Mouse (Mus musculus): ENCODE results near the gene Wnk2.

DNA sequence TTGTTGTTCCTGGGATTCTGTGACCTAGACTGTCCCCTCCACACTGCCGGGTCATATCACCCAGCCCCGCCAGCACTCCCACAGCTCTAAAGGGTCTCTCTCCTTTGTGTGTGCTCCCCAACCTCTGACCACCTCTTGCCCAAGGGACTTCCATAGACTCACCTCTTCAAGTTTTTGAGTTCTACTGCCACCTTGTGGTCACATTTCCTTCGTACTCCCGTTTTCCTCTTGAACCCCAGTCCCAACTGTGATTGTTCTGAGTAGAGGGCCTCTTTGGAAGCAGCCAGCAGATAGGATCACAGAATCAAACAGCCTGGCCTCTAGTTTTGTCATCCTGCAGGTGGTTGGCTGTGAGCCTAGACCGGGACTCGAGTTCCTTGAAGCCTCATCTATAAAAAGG lies 149.2 kb downstream of the Wnk2 start:
- TF ChIP-seq CTCF (IDR thresholded peaks at IDR 0.05; ENCODE audit: control insufficient read depth, insufficient read depth, insufficient read length) = peak; percentile 30
- no peak for TF ChIP-seq USF1 (IDR thresholded peaks at IDR 0.05; ENCODE audit: low read depth)
